Mouse (Mus musculus): ENCODE measurements around the gene Apba3.

Gene Apba3

GRCm38 (mm10) chr10:81306837-81307682, 40.3 kb downstream of the Apba3 start:
- peak; percentile 55 for DNase-seq

GRCm38 (mm10) chr10:81309571-81309970, 42.8 kb downstream of the Apba3 start:
- no peak for DNase-seq

GRCm38 (mm10) chr10:81313581-81313980, 46.8 kb downstream of the Apba3 start:
- DNase-seq: peak; percentile 61

GRCm38 (mm10) chr10:81314201-81314600, 47.4 kb downstream of the Apba3 start:
- no peak for DNase-seq

- peak; percentile 54 for DNase-seq
Observed at GRCm38 (mm10) chr10:81315587-81315986, 48.8 kb downstream of the Apba3 start.

GRCm38 (mm10) chr10:81316338-81317060, 49.7 kb downstream of the Apba3 start:
- no peak for DNase-seq

- DNase-seq: peak; percentile 68
Observed at GRCm38 (mm10) chr10:81317273-81317672, 50.5 kb downstream of the Apba3 start.

- peak; percentile 81 for DNase-seq
Observed at GRCm38 (mm10) chr10:81318589-81319329, 52.0 kb downstream of the Apba3 start.

- peak; percentile 77 for DNase-seq
Observed at GRCm38 (mm10) chr10:81319330-81319699, 52.6 kb downstream of the Apba3 start.

GRCm38 (mm10) chr10:81319741-81320549, 53.2 kb downstream of the Apba3 start:
- peak; percentile 76 for DNase-seq

GRCm38 (mm10) chr10:81320550-81321347, 54.0 kb downstream of the Apba3 start, which contains the start of gene Cactin:
Cactin (plus strand) TSS chr10:81321103.
- peak; percentile 100 for DNase-seq

GRCm38 (mm10) chr10:81321436-81321835, 54.7 kb downstream of the Apba3 start:
- no peak for DNase-seq

- DNase-seq: peak; percentile 76
Observed at GRCm38 (mm10) chr10:81322444-81322843, 55.7 kb downstream of the Apba3 start.

All from cerebellum, adult 9-11 months (tissue).